Mouse (Mus musculus): ENCODE results near the gene Hspbap1.
A peak's percentile ranks its signal among the peaks of the same experiment; 100 is the strongest.

GRCm38 (mm10) chr16:35869126-35869525 lies 99.0 kb downstream of the Hspbap1 start:
- TF ChIP-seq CTCF (IDR thresholded peaks at IDR 0.05; ENCODE audit: low read depth) = peak; percentile 39
- no peak for TF ChIP-seq EP300 (IDR thresholded peaks at IDR 0.05; ENCODE audit: low read depth)
